Mouse (Mus musculus): ENCODE results near the gene Zbtb32. TPM values are rescaled to one million over a fixed set of nuclear protein-coding genes. Genes with fewer than 3 reads are reported as not detected.

Zbtb32 gene
- polyA plus RNA-seq, 1 experiment from 2014 or later: 0.23 TPM

- Histone ChIP-seq H3K9ac (replicated peaks; ENCODE audit: low read depth, low read length) (no peak overlapping the region), H3K36me3 (ENCODE audit: control insufficient read depth, insufficient read depth) (no peaks in the 10 kb centered on the region), H3K4me1 (replicated peaks; ENCODE audit: control insufficient read depth, insufficient read depth, low read length) (peaks cover 8% of the 10 kb centered on the region), H3K9me3 (ENCODE audit: control insufficient read depth, low read length) (no peaks in the 10 kb centered on the region), H3K27me3 (replicated peaks; ENCODE audit: control insufficient read depth, insufficient read depth, low read length) (no peaks in the 10 kb centered on the region), H3K4me3 (replicated peaks; ENCODE audit: low read length) (no peak overlapping the region), H3K4me2 (ENCODE audit: low read length) (no peak overlapping the region), H3K27ac (ENCODE audit: low read length) (no peak overlapping the region)
- 87% methylated on average over 8 of the region's 8 CpGs for WGBS
- no peak for ATAC-seq
Observed at GRCm38 (mm10) chr7:30604944-30605343, 6.2 kb upstream of the Zbtb32 start.

DNA sequence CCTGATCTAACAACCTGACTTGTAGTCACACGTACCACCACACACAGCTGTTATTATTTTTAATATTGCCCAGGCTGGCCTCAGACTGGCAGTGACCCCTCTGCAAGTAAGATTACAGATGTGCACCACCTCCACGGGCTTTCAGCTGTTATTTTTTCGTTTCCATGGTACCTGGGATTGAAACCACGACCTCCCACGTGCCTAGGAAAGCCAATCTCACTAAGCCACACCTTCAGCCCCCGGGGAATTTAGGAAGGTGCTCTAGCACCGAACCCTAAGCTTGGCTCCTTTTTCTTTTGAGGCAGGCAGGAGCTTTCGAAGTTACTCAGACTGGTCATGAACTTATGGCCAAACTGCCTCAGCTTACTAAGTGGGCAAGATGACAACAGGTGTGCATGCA is 5.7 kb upstream of the Zbtb32 start:
- H3K4me2 ChIP-seq (ENCODE audit: low read length): no peak overlapping the region
- H3K9ac ChIP-seq (replicated peaks; ENCODE audit: low read depth, low read length): no peak overlapping the region
- 62% methylated on average over 8 of the region's 8 CpGs for WGBS
- H3K27ac ChIP-seq (ENCODE audit: low read length): no peak overlapping the region
- H3K4me3 ChIP-seq (replicated peaks; ENCODE audit: low read length): no peak overlapping the region
- no peaks in the 10 kb centered on the region for H3K9me3 ChIP-seq (ENCODE audit: control insufficient read depth, low read length)
- ATAC-seq: no peak
- H3K4me1 ChIP-seq (replicated peaks; ENCODE audit: control insufficient read depth, insufficient read depth, low read length): peaks cover 12% of the 10 kb centered on the region
- no peaks in the 10 kb centered on the region for H3K27me3 ChIP-seq (replicated peaks; ENCODE audit: control insufficient read depth, insufficient read depth, low read length)
- H3K36me3 ChIP-seq (ENCODE audit: control insufficient read depth, insufficient read depth): no peaks in the 10 kb centered on the region

GRCm38 (mm10) chr7:30602583-30602982 is 3.9 kb upstream of the Zbtb32 start:
- no peak overlapping the region for H3K4me3 ChIP-seq (replicated peaks; ENCODE audit: low read length)
- H3K36me3 ChIP-seq (ENCODE audit: control insufficient read depth, insufficient read depth): no peaks in the 10 kb centered on the region
- no peak for ATAC-seq
- H3K4me2 ChIP-seq (ENCODE audit: low read length): no peak overlapping the region
- peaks cover 12% of the 10 kb centered on the region for H3K4me1 ChIP-seq (replicated peaks; ENCODE audit: control insufficient read depth, insufficient read depth, low read length)
- no peaks in the 10 kb centered on the region for H3K27me3 ChIP-seq (replicated peaks; ENCODE audit: control insufficient read depth, insufficient read depth, low read length)
- H3K9me3 ChIP-seq (ENCODE audit: control insufficient read depth, low read length): no peaks in the 10 kb centered on the region
- WGBS: 56% methylated on average over 3 of the region's 3 CpGs
- no peak overlapping the region for H3K9ac ChIP-seq (replicated peaks; ENCODE audit: low read depth, low read length)
- no peak overlapping the region for H3K27ac ChIP-seq (ENCODE audit: low read length)

DNA sequence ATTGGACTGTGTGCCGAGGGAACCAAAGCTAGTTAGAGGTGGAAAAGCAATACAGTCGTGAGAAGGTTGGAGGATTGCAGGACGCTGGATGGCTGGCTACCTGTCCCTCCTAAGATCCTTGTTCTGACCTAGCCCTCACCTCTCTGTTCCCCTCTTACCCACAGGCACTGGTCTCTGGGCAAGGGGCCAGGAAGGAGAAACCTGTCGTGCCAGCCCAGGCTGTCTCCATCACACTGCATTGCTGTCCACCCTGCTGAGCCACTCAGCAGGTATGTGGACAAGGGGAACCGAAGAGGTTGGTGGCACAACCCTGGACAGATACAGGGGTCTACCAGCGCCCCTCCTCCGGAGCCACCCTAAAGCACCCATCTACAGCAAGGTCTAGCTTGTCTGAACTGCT is 1.9 kb upstream of the Zbtb32 start:
- no peak overlapping the region for H3K27ac ChIP-seq (ENCODE audit: low read length)
- H3K9me3 ChIP-seq (ENCODE audit: control insufficient read depth, low read length): no peaks in the 10 kb centered on the region
- H3K9ac ChIP-seq (replicated peaks; ENCODE audit: low read depth, low read length): no peak overlapping the region
- H3K4me3 ChIP-seq (replicated peaks; ENCODE audit: low read length): no peak overlapping the region
- no peaks in the 10 kb centered on the region for H3K27me3 ChIP-seq (replicated peaks; ENCODE audit: control insufficient read depth, insufficient read depth, low read length)
- H3K4me2 ChIP-seq (ENCODE audit: low read length): peak overlapping the region; percentile 34; the same call in 1 of the 2 replicates
- peaks cover 12% of the 10 kb centered on the region for H3K4me1 ChIP-seq (replicated peaks; ENCODE audit: control insufficient read depth, insufficient read depth, low read length)
- no peak for ATAC-seq
- 69% methylated on average over 7 of the region's 7 CpGs for WGBS
- H3K36me3 ChIP-seq (ENCODE audit: control insufficient read depth, insufficient read depth): no peaks in the 10 kb centered on the region

DNA sequence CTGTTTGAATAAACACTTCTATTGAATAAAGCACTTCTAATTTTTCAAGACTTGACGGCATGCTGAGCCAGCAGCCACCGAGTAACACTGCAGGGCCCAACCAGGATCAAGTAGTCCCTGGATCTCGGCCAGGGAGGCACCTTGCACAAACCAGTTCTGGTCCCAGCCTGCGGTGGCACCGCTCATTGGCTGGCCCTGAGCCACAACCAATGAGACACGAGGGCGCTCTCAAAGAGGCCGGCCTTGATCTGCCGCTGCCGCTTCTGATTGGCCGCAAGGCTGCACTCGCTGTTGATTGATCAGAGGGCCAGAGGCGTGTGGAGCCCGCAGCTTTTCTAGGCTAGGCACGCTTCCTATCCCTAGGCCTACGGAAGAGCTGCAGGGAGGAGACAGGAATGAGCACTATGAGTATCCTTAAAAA is 1.2 kb upstream of the Zbtb32 start:
- Histone ChIP-seq H3K27ac (ENCODE audit: low read length) (peak overlapping the region; percentile 34; the same call in 1 of the 2 replicates), H3K9ac (replicated peaks; ENCODE audit: low read depth, low read length) (no peak overlapping the region), H3K27me3 (replicated peaks; ENCODE audit: control insufficient read depth, insufficient read depth, low read length) (no peaks in the 10 kb centered on the region)

GRCm38 (mm10) chr7:30596811-30597210 is 1.9 kb downstream of the Zbtb32 start:
- H3K9me3 ChIP-seq (ENCODE audit: control insufficient read depth, low read length): no peaks in the 10 kb centered on the region
- H3K27ac ChIP-seq (ENCODE audit: low read length): no peak overlapping the region
- WGBS: 39% methylated on average over 5 of the region's 5 CpGs
- H3K9ac ChIP-seq (replicated peaks; ENCODE audit: low read depth, low read length): no peak overlapping the region
- H3K4me3 ChIP-seq (replicated peaks; ENCODE audit: low read length): no peak overlapping the region
- H3K4me1 ChIP-seq (replicated peaks; ENCODE audit: control insufficient read depth, insufficient read depth, low read length): peaks cover 12% of the 10 kb centered on the region
- H3K27me3 ChIP-seq (replicated peaks; ENCODE audit: control insufficient read depth, insufficient read depth, low read length): no peaks in the 10 kb centered on the region
- no peak overlapping the region for H3K4me2 ChIP-seq (ENCODE audit: low read length)
- no peaks in the 10 kb centered on the region for H3K36me3 ChIP-seq (ENCODE audit: control insufficient read depth, insufficient read depth)
- no peak for ATAC-seq

More for the DNA sequence above, 1.2 kb upstream of the Zbtb32 start:
- WGBS: 0% methylated on average over 16 of the region's 16 CpGs
- peak overlapping the region; percentile 19 for H3K4me3 ChIP-seq (replicated peaks; ENCODE audit: low read length)
- no peaks in the 10 kb centered on the region for H3K9me3 ChIP-seq (ENCODE audit: control insufficient read depth, low read length)
- ATAC-seq: peak; percentile 99
- H3K4me2 ChIP-seq (ENCODE audit: low read length): peak overlapping the region; percentile 34
- H3K4me1 ChIP-seq (replicated peaks; ENCODE audit: control insufficient read depth, insufficient read depth, low read length): peaks cover 12% of the 10 kb centered on the region
- H3K36me3 ChIP-seq (ENCODE audit: control insufficient read depth, insufficient read depth): no peaks in the 10 kb centered on the region

- Histone ChIP-seq H3K27me3 (replicated peaks; ENCODE audit: control insufficient read depth, insufficient read depth, low read length) (no peaks in the 10 kb centered on the region), H3K27ac (ENCODE audit: low read length) (no peak overlapping the region), H3K9ac (replicated peaks; ENCODE audit: low read depth, low read length) (no peak overlapping the region), H3K9me3 (ENCODE audit: control insufficient read depth, low read length) (no peaks in the 10 kb centered on the region), H3K4me2 (ENCODE audit: low read length) (no peak overlapping the region), H3K36me3 (ENCODE audit: control insufficient read depth, insufficient read depth) (no peaks in the 10 kb centered on the region), H3K4me1 (replicated peaks; ENCODE audit: control insufficient read depth, insufficient read depth, low read length) (peaks cover 12% of the 10 kb centered on the region), H3K4me3 (replicated peaks; ENCODE audit: low read length) (no peak overlapping the region)
- 83% methylated on average over 5 of the region's 5 CpGs for WGBS
- ATAC-seq: no peak
Observed at GRCm38 (mm10) chr7:30596093-30596492, 2.6 kb downstream of the Zbtb32 start.

GRCm38 (mm10) chr7:30594510-30595024 is 4.1 kb downstream of the Zbtb32 start:
- Histone ChIP-seq H3K27me3 (replicated peaks; ENCODE audit: control insufficient read depth, insufficient read depth, low read length) (no peaks in the 10 kb centered on the region), H3K4me2 (ENCODE audit: low read length) (no peak overlapping the region), H3K4me1 (replicated peaks; ENCODE audit: control insufficient read depth, insufficient read depth, low read length) (peaks cover 6% of the 10 kb centered on the region; the same call in 1 of the 2 replicates), H3K27ac (ENCODE audit: low read length) (no peak overlapping the region), H3K4me3 (replicated peaks; ENCODE audit: low read length) (no peak overlapping the region), H3K9ac (replicated peaks; ENCODE audit: low read depth, low read length) (no peak overlapping the region), H3K9me3 (ENCODE audit: control insufficient read depth, low read length) (no peaks in the 10 kb centered on the region), H3K36me3 (ENCODE audit: control insufficient read depth, insufficient read depth) (no peaks in the 10 kb centered on the region)
- WGBS: 63% methylated on average over 4 of the region's 4 CpGs
- ATAC-seq: no peak

DNA sequence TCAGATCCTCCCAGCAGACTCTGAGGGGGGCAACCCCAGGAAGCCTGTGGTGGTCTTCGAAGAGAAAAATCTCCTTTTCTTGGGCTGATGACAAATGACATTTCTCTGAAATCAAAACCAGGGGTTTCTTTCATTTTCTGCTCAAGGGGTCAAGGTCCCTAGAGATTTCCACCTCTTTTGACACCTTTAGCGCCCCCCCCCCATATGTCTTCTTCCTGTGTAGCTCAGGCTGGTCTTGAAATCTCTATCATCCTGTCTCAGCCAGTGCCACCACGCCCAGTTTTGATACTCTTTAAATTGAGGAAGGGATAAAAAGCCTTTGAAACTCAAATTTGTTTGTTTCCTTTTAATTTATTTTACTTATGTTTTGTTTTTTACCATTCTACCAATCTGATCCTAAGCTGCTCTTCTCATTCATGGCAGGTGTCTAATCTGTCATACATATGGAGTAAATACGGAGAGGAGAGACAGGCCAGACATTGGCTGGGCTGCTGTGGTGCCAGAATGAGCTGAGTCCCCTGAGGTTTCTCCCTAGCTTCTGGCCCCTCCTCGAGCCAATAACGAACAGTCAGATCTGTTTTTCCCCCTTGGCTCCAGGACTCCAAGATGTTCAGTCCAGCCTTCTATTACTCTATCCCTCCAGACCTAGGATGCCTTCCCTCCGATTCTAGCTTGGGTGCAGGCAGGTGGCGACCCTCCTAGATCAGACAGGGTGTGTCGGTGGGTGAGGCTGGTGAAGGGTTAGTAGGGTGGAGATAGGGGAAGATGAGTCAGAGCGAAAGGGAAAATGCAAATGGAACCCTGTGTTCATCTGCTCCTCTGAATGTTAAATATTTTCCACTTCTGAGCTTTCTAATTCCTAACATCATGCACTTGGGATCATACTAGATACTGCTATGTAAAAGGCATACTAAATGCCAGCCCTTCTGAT is 4.9 kb downstream of the Zbtb32 start:
- Histone ChIP-seq H3K4me3 (replicated peaks; ENCODE audit: low read length) (no peak overlapping the region), H3K27ac (ENCODE audit: low read length) (no peak overlapping the region), H3K9ac (replicated peaks; ENCODE audit: low read depth, low read length) (no peak overlapping the region), H3K36me3 (ENCODE audit: control insufficient read depth, insufficient read depth) (no peaks in the 10 kb centered on the region), H3K9me3 (ENCODE audit: control insufficient read depth, low read length) (no peaks in the 10 kb centered on the region), H3K4me1 (replicated peaks; ENCODE audit: control insufficient read depth, insufficient read depth, low read length) (peaks cover 6% of the 10 kb centered on the region; the same call in 1 of the 2 replicates), H3K27me3 (replicated peaks; ENCODE audit: control insufficient read depth, insufficient read depth, low read length) (no peaks in the 10 kb centered on the region), H3K4me2 (ENCODE audit: low read length) (no peak overlapping the region)
- ATAC-seq: no peak
- 74% methylated on average over 10 of the region's 10 CpGs for WGBS

All from forebrain, embryonic 16.5 days (tissue).